Mouse (Mus musculus) embryonic facial prominence, embryonic 13.5 days (tissue): ENCODE measurements around the gene Ccdc126. TPM values are rescaled to one million over a fixed set of nuclear protein-coding genes. Genes with fewer than 3 reads are reported as not detected.

Experiments
- ATAC-seq: fragments of 200-750 bp; cut with Nextera tagmentation; 2 replicates; pipeline ENCODE4 v1.8.0; 2017; ENCODE audit warnings: low read depth; ENCODE audit not compliant: insufficient number of reproducible peaks, insufficient read depth, low FRiP score, low TSS enrichment
- H3K27ac ChIP-seq: fragments of 300-500 bp; sonication (generic); 2 replicates; pipeline ENCODE4 v1.5.1; 2015; ENCODE audit warnings: moderate library complexity, mild to moderate bottlenecking, inconsistent platforms
- H3K27me3 ChIP-seq: fragments of 300-500 bp; sonication (generic); 2 replicates; pipeline ENCODE4 v1.6.1; 2015; ENCODE audit warnings: mild to moderate bottlenecking, inconsistent platforms
- H3K36me3 ChIP-seq: fragments of 300-500 bp; sonication (generic); 2 replicates; pipeline ENCODE4 v1.6.1; 2015; ENCODE audit warnings: mild to moderate bottlenecking, inconsistent platforms
- H3K4me1 ChIP-seq: fragments of 300-500 bp; sonication (generic); 2 replicates; pipeline ENCODE4 v1.6.1; 2015; ENCODE audit warnings: inconsistent platforms
- H3K4me2 ChIP-seq: fragments of 300-500 bp; sonication (generic); 2 replicates; pipeline ENCODE4 v1.6.1; 2015; ENCODE audit warnings: moderate library complexity, mild to moderate bottlenecking, inconsistent platforms
- H3K4me3 ChIP-seq: fragments of 300-500 bp; sonication (generic); 2 replicates; pipeline ENCODE4 v1.5.1; 2015; ENCODE audit warnings: mild to moderate bottlenecking, inconsistent platforms
- H3K9ac ChIP-seq: fragments of 300-500 bp; sonication (generic); 2 replicates; pipeline ENCODE4 v1.6.1; 2015; ENCODE audit warnings: mild to moderate bottlenecking, inconsistent platforms
- H3K9me3 ChIP-seq: fragments of 300-500 bp; sonication (generic); 2 replicates; pipeline ENCODE4 v1.6.1; 2016; ENCODE audit warnings: inconsistent platforms
- WGBS: fragments of 180-500 bp; shearing (Covaris S2); methylation state at CpG from one replicate; pipeline ENCODE4 v1.1.7; 2015; ENCODE audit warnings: mixed read lengths; 5-methylcytosine and 5-hydroxymethylcytosine counted together
- polyA plus RNA-seq: library from polyadenylated mRNA; unstranded; fragments of >200 nt; fragmentation: Nextera tagmentation; extraction: Ambion mirVana; gene quantifications from 2 replicates; pipeline ENCODE4 v1.2.1, GENCODE M21; 2015

Gene Ccdc126
- polyA plus RNA-seq, 1 experiment from 2014 or later: 11.1 TPM

- H3K36me3 ChIP-seq: no peaks in the 10 kb centered on the region
- ATAC-seq: no peak
- H3K4me2 ChIP-seq: no peak overlapping the region
- H3K27me3 ChIP-seq: no peaks in the 10 kb centered on the region
- no peaks in the 10 kb centered on the region for H3K9me3 ChIP-seq
- 87% methylated on average over 3 of the region's 3 CpGs for WGBS
- no peak overlapping the region for H3K9ac ChIP-seq
- peaks cover 15% of the 10 kb centered on the region for H3K4me1 ChIP-seq
- no peak overlapping the region for H3K27ac ChIP-seq
- H3K4me3 ChIP-seq: no peak overlapping the region
These were observed 2.3 kb downstream of the Ccdc126 start for GRCm38 (mm10) chr6:49321341-49321740.

- Histone ChIP-seq H3K9me3 (no peaks in the 10 kb centered on the region), H3K36me3 (no peaks in the 10 kb centered on the region), H3K4me2 (no peak overlapping the region), H3K27me3 (no peaks in the 10 kb centered on the region), H3K4me1 (peaks cover 15% of the 10 kb centered on the region), H3K4me3 (no peak overlapping the region), H3K9ac (no peak overlapping the region), H3K27ac (no peak overlapping the region)
- ATAC-seq: no peak
These were observed 3.0 kb downstream of the Ccdc126 start for GRCm38 (mm10) chr6:49322056-49322455.

- ATAC-seq: no peak
- H3K4me2 ChIP-seq: no peak overlapping the region
- H3K9me3 ChIP-seq: no peaks in the 10 kb centered on the region
- no peaks in the 10 kb centered on the region for H3K27me3 ChIP-seq
- H3K36me3 ChIP-seq: no peaks in the 10 kb centered on the region
- H3K4me1 ChIP-seq: peaks cover 15% of the 10 kb centered on the region
- 62% methylated on average over 2 of the region's 2 CpGs for WGBS
- no peak overlapping the region for H3K27ac ChIP-seq
- H3K4me3 ChIP-seq: no peak overlapping the region
- H3K9ac ChIP-seq: no peak overlapping the region
These were observed 3.9 kb downstream of the Ccdc126 start for GRCm38 (mm10) chr6:49322986-49323385.

- WGBS: 63% methylated on average over 2 of the region's 2 CpGs
- Histone ChIP-seq H3K4me1 (peaks cover 15% of the 10 kb centered on the region), H3K9ac (no peak overlapping the region)
These were observed 5.5 kb downstream of the Ccdc126 start for GRCm38 (mm10) chr6:49324528-49324927.

GRCm38 (mm10) chr6:49325294-49325693 lies 6.2 kb downstream of the Ccdc126 start:
- H3K4me2 ChIP-seq: no peak overlapping the region
- H3K27me3 ChIP-seq: no peaks in the 10 kb centered on the region
- no peak for ATAC-seq
- peaks cover 11% of the 10 kb centered on the region for H3K4me1 ChIP-seq
- H3K9ac ChIP-seq: no peak overlapping the region
- H3K4me3 ChIP-seq: no peak overlapping the region
- no peak overlapping the region for H3K27ac ChIP-seq
- WGBS: 21% methylated on average over 1 of the region's 1 CpGs
- H3K9me3 ChIP-seq: no peaks in the 10 kb centered on the region
- no peaks in the 10 kb centered on the region for H3K36me3 ChIP-seq

More at GRCm38 (mm10) chr6:49324528-49324927, 5.5 kb downstream of the Ccdc126 start:
- H3K36me3 ChIP-seq: no peaks in the 10 kb centered on the region
- H3K4me2 ChIP-seq: no peak overlapping the region
- ATAC-seq: no peak
- H3K4me3 ChIP-seq: no peak overlapping the region
- no peaks in the 10 kb centered on the region for H3K27me3 ChIP-seq
- no peaks in the 10 kb centered on the region for H3K9me3 ChIP-seq
- H3K27ac ChIP-seq: no peak overlapping the region

- H3K27me3 ChIP-seq: no peaks in the 10 kb centered on the region
These were observed 7.8 kb downstream of the Ccdc126 start for GRCm38 (mm10) chr6:49326846-49327245.

GRCm38 (mm10) chr6:49331369-49332059 lies 12.4 kb downstream of the Ccdc126 start:
- Histone ChIP-seq H3K4me2 (no peak overlapping the region), H3K36me3 (peaks cover 8% of the 10 kb centered on the region), H3K9me3 (no peaks in the 10 kb centered on the region), H3K4me3 (no peak overlapping the region), H3K9ac (no peak overlapping the region), H3K27me3 (no peaks in the 10 kb centered on the region), H3K27ac (no peak overlapping the region), H3K4me1 (0 out of 2 replicates have a peak, but pooled peaks cover 5% of the 10 kb centered on the region)
- 63% methylated on average over 5 of the region's 5 CpGs for whole genome bisulfite sequencing
- ATAC-seq: no peak

More at GRCm38 (mm10) chr6:49326846-49327245, 7.8 kb downstream of the Ccdc126 start:
- WGBS: 76% methylated on average over 3 of the region's 3 CpGs
- ATAC-seq: no peak
- Histone ChIP-seq H3K9me3 (no peaks in the 10 kb centered on the region), H3K27ac (no peak overlapping the region), H3K36me3 (no peaks in the 10 kb centered on the region), H3K4me1 (peaks cover 10% of the 10 kb centered on the region; the same call in 1 of the 2 replicates), H3K4me2 (no peak overlapping the region), H3K9ac (no peak overlapping the region), H3K4me3 (no peak overlapping the region)

- WGBS: 59% methylated on average over 13 of the region's 13 CpGs
- ATAC-seq: no peak
- no peak overlapping the region for H3K9ac ChIP-seq
These were observed 12.9 kb downstream of the Ccdc126 start for GRCm38 (mm10) chr6:49332060-49332370.

GRCm38 (mm10) chr6:49338566-49338965 lies 19.5 kb downstream of the Ccdc126 start:
- Histone ChIP-seq H3K27me3 (no peaks in the 10 kb centered on the region), H3K4me1 (no peaks in the 10 kb centered on the region), H3K4me3 (no peak overlapping the region), H3K36me3 (peaks cover 8% of the 10 kb centered on the region), H3K4me2 (no peak overlapping the region; the same call in 1 of the 2 replicates), H3K27ac (no peak overlapping the region), H3K9me3 (no peaks in the 10 kb centered on the region), H3K9ac (no peak overlapping the region)
- ATAC-seq: no peak
- WGBS: 18% methylated on average over 9 of the region's 9 CpGs

More at GRCm38 (mm10) chr6:49332060-49332370, 12.9 kb downstream of the Ccdc126 start:
- Histone ChIP-seq H3K27ac (no peak overlapping the region), H3K4me1 (0 out of 2 replicates have a peak, but pooled peaks cover 5% of the 10 kb centered on the region), H3K4me2 (no peak overlapping the region), H3K27me3 (no peaks in the 10 kb centered on the region), H3K9me3 (no peaks in the 10 kb centered on the region), H3K4me3 (no peak overlapping the region), H3K36me3 (peaks cover 8% of the 10 kb centered on the region)

- Histone ChIP-seq H3K4me1 (no peaks in the 10 kb centered on the region), H3K9ac (no peak overlapping the region), H3K36me3 (peaks cover 8% of the 10 kb centered on the region), H3K27ac (no peak overlapping the region), H3K4me3 (no peak overlapping the region), H3K27me3 (no peaks in the 10 kb centered on the region), H3K4me2 (no peak overlapping the region), H3K9me3 (no peaks in the 10 kb centered on the region)
- no peak for ATAC-seq
- WGBS: 34% methylated on average over 6 of the region's 6 CpGs
These were observed 20.1 kb downstream of the Ccdc126 start for GRCm38 (mm10) chr6:49339145-49339544.

- Histone ChIP-seq H3K36me3 (no peaks in the 10 kb centered on the region), H3K9ac (no peak overlapping the region), H3K4me2 (no peak overlapping the region), H3K4me3 (no peak overlapping the region), H3K9me3 (no peaks in the 10 kb centered on the region), H3K27ac (no peak overlapping the region), H3K27me3 (no peaks in the 10 kb centered on the region), H3K4me1 (no peaks in the 10 kb centered on the region)
- ATAC-seq: no peak
- 82% methylated on average over 14 of the region's 14 CpGs for WGBS
These were observed 24.8 kb downstream of the Ccdc126 start for GRCm38 (mm10) chr6:49343737-49344469.

- H3K27ac ChIP-seq: no peak overlapping the region
- no peak overlapping the region for H3K9ac ChIP-seq
- no peak for ATAC-seq
- no peak overlapping the region for H3K4me3 ChIP-seq
- H3K9me3 ChIP-seq: no peaks in the 10 kb centered on the region
- no peaks in the 10 kb centered on the region for H3K27me3 ChIP-seq
- no peaks in the 10 kb centered on the region for H3K36me3 ChIP-seq
- no peak overlapping the region for H3K4me2 ChIP-seq
- 92% methylated on average over 7 of the region's 7 CpGs for WGBS
- H3K4me1 ChIP-seq: no peaks in the 10 kb centered on the region
These were observed 30.8 kb downstream of the Ccdc126 start for GRCm38 (mm10) chr6:49349826-49350225.
